Mouse (Mus musculus) 3134 (cell line): ENCODE measurements around the gene Nutf2.
A peak's percentile ranks its signal among the peaks of the same experiment; 100 is the strongest.

Experiments
- DNase-seq: peaks from one replicate; pipeline ENCODE4 v3.0.0-alpha.2; 2011; ENCODE audit warnings: low spot score; ENCODE audit not compliant: insufficient read length; ENCODE audit errors: extremely low read depth

The Nutf2 gene

DNA sequence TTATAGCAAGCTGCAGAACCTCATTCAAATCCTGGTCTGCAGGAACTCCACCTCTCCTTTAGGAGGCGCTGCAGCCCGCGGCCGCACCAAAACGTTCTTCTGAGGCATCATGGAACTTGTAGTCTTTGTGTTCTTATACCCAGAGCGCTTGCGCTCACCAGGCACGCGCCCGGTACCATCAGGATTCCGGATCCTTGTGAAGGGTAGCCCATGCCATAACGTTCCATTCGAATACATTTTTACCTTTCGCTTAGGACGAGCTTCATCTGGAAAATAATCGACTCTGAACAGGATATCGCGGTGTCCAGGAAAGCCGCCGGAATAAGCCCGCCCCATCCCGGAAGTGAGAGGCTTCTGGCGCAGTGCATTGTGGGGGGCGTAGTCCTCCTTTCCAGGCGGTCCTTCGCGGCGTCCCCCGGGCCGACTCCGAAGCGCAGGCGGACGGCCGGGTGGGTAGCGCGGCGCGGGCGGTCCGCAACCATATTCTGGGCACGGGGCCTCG, 5.6 kb upstream of the Nutf2 start, which contains the start of gene Thap11:
Thap11 (plus strand) TSS at position 418 of the 502 bp plus-strand sequence.
- peak; percentile 87 for DNase-seq

DNA sequence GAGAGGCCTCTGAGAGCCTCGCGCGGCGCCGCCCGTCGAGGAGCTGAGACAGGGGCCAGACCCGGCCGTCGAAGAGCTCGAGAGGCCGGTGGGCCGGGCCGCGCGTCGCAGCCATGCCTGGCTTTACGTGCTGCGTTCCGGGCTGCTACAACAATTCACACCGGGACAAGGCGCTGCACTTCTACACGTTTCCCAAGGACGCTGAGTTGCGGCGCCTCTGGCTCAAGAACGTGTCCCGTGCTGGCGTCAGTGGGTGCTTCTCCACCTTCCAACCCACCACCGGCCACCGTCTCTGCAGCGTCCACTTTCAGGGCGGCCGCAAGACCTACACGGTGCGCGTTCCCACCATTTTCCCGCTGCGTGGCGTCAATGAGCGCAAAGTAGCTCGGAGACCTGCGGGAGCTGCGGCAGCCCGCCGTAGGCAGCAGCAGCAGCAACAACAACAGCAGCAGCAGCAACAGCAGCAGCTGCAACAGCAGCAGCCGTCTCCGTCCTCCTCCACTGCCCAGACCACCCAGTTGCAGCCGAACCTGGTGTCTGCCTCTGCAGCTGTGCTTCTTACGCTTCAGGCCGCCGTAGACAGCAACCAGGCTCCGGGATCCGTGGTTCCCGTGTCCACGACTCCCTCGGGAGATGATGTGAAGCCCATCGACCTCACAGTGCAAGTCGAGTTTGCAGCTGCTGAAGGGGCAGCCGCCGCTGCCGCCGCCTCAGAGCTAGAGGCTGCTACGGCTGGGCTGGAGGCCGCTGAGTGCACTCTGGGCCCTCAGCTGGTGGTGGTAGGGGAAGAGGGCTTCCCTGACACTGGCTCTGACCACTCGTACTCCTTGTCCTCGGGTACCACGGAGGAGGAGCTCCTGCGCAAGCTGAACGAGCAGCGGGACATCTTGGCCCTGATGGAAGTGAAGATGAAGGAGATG, 4.9 kb upstream of the Nutf2 start:
- DNase-seq = peak; percentile 83

DNA sequence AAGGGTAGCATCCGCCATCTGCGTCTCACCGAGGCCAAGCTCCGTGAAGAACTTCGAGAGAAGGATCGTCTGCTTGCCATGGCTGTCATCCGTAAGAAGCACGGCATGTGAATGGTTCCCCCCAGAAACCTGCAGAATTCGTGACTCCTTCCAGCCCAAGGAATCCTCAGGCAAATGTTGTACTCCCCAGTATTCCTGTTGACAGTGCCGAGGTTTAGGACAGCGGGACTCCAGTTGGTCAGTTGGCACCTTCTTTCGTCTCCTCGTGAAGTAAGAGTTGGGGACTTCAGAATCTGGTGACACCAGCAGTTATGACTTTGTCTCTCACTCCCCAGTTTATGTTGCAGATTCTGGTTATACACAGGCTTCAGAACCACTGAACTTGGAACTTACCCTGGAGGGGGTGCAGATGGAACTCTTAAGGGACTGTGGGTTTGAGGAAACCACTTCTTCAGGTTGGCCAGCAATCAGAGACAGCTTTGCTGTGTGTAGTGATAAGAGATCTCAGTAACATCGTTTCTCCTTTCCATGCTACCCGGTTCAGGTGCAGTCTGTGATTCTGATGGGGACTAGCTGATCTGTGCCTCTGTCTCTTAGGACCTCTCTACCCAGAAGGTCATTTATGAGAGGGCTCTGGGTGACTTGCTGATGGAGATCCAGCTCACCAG, 4.1 kb upstream of the Nutf2 start:
- no peak for DNase-seq

DNA sequence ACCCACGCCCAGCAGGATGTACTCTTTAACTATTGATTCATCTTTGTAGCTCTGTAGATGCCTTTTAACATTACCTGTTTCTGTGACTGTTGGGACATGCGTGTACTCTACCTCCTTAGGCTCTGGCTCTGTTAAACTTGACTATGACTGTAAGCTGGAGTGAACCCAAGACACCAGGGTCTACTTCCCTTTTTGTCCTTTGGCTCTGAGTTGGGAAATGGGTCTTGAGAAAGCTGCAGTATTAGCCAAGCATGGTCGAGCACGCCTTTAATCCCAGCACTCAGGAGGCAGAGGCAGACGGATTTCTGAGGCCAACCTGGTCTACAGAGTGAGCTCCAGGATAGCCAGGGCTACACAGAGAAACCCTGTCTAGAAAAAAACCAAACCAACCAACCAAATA, 1.9 kb upstream of the Nutf2 start:
- DNase-seq = no peak

DNA sequence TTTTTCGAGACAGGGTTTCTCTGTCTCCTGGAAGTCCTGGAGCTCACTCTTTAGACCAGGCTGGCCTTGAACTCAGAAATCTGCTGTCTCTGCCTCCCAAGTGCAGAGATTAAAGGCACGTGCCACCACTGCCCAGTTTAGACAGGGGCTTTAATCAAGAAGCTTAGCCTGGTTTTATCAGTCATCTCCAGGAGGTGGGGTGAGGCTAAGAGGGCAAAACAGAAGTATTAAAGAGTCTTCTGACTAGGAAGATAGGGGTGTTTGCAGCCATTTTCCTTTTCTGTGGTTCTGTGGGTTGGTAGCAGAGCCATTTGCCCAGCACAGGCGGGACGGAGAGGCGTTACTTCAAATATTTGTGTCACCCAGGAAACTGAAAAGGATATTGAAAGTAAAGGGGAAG, 1.1 kb upstream of the Nutf2 start:
- no peak for DNase-seq

DNA sequence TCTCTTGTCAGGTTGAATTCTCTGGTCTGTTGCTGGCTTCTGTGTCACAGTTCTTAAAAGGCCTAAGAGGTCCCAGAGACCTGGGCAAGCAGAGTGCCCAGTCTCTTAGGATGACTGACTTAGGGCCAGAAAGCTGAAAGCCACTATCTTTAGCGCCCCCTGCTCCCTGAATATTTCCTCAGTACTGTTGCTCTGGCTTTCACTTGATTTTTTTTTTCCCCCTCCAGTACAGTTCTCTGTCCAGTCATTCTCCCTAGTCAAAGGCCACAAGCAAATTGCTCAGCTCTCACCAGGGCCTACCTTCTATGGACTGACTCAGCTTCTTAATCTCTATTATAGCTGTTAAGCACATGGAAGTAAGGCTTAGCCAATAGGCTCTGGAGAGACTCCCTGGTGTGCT, 1.6 kb downstream of the Nutf2 start:
- peak; percentile 28 for DNase-seq

DNA sequence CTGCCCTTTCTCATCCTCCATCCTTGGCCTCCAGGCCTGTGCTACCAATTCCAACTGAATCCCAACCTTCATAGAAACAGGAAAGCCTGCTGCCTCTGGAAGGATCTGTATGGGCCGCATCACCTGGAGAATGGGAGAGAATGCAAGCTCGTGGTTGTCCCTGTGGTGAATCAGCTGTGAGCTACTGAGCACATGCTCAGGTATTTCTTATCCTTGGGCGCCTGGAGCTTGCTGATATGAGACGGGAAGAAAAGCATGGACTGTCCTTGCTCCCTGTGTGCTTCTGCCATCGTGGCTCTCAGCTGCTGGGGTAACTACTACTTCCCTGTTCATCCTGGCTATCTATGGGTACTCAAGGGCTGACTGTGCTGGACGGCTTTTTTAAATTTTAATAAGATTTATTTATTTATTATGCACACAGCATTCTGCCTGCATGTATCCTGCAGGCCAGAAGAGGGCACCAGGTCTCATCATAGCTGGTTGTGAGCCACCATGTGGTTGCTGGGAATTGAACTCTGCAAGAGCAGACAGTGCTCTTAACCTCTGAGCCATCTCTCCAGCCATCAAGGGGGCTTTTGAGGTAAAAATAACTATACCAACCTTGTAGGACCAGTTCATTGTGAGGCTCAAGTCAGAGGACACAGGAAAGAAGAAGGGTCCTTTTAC, 6.1 kb downstream of the Nutf2 start:
- DNase-seq = no peak

DNA sequence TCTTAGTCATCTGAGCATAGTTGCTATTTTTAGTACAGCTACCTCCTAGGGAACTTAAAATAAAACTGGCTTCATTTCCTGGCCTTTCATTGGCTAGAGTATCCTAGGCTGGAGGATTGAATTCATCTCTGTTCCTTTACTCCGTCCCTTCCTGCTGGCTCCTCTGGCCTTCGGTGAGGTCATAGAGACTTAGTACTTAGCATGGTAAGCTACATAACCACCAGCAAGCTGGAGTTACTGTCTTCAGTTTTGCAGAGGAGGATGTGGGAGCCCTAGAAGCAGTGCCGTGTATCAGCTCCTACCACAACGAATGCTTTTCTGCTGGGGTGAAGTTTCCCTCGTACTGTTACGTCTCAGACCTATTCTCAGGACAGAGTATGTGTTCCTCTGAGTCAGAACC, 13.9 kb downstream of the Nutf2 start:
- DNase-seq = no peak

DNA sequence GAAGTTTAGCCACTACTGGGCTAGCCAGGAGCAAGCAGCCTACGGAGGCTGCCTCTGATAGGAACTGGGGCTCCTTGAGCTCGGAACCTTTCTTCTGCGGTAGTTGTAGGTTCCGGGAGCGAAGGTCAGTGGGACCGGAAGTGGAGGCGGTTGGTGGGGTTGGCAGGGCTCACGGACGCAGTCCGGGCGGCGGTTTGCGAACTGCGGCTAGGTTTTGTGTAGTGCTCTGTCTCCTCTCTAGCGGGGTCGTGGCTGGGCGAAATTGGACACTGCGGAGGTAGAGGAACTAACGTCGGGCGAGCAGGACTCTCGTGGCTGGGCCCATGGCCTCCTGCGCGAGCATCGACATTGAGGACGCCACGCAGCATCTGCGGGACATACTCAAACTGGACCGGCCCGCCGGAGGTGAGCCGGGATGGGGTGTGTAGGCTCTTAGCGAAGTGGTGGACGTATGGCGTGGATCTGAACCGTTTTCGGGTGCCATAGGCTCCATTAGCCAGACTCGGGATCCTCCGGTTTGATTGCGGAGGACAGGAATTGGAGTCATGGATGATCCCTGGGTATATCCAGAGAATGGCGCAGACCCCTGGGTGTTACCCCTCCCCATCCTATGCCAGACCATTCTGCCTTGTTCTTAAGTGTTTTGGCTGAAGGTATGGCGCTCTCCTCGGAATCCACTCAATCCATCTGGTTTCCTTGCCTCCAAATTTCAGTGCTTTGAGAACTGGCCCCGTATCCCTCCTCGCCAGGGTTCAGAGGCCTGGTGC, 20.6 kb downstream of the Nutf2 start, which contains the start of gene Edc4:
Edc4 (plus strand) TSS at position 128 of the 767 bp plus-strand sequence.
- peak; percentile 81 for DNase-seq

DNA sequence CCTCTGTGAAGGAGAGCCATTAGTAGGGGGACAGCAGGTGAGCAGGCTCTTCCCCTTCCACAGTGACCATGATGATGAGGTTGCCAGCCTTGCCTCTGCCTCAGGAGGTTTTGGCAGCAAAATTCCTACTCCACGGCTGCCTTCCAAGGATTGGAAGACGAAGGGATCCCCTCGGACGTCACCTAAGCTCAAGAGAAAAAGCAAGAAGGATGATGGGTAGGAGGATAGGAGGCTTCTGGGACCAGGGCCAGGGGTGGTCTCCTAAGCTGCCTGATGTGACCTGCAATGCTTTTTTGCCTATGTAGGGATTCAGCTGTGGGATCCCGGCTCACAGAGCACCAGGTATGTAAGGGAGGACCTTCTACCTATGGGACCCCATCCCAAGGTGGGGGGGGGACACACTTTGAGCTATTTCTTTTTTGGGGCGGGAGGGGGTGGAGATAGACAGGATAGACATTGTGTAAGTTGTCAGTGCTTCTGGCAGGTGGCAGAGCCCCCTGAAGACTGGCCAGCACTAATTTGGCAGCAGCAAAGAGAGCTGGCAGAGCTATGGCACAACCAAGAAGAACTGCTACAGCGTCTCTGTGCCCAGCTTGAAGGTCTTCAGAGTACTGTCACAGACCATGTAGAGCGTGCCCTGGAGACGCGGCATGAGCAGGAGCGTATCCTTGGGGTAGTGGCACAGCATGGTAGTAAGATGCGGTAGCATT, 29.5 kb downstream of the Nutf2 start:
- DNase-seq = no peak

DNA sequence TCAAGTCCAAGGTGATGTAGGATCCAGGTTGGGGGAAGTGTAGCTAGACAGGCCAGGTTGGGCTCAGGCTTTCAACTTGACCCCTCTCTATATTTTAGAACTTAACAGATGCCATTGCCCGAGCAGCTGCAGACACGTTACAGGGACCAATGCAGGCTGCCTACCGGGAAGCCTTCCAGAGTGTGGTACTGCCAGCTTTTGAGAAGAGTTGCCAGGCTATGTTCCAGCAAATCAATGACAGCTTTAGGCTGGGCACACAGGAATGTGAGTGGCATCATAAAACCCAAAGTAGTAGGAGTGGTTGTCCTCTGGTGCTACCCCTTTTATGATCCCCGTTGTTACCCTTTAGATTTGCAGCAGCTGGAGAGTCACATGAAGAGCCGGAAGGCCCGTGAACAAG, 30.5 kb downstream of the Nutf2 start:
- DNase-seq = no peak

DNA sequence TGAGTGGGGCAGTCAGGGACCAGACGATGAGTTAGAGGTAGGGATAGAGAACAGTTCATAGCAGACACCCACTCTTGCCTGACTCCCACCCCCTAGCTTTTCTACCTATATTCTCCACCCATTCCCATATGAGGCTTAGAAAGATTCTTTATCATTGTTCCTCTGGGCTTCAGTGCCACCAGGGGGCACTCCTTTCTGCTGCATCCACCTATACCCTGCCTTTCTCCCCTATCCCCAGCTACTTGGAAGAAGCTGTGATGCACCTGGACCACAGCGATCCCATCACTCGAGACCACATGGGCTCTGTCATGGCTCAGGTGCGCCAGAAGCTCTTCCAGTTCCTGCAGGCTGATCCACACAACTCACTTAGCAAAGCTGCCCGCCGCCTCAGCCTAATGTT, 32.1 kb downstream of the Nutf2 start:
- DNase-seq = no peak

DNA sequence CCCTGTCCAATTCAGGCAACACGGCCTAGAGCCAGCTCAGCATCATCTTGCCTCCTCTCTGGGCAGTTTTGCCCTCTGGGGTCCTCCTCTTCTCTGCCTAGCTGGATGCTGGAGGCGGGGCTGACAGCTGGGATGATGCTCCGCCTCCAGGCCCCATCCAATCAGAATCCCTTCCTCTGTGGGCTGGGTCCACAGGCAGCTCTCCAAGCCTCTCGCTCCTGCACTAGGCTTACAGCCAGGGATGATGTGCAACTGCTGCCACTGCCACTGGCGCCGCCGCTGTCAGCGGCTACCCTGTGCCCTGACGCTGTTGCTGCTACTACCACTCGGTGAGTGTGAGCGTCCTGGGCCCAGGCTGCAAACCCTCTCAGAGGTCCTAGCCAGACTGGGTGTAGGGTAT, 33.0 kb downstream of the Nutf2 start, which contains the start of gene Nrn1l:
Nrn1l (plus strand) TSS at position 229 of the 400 bp plus-strand sequence.
- peak; percentile 59 for DNase-seq

DNA sequence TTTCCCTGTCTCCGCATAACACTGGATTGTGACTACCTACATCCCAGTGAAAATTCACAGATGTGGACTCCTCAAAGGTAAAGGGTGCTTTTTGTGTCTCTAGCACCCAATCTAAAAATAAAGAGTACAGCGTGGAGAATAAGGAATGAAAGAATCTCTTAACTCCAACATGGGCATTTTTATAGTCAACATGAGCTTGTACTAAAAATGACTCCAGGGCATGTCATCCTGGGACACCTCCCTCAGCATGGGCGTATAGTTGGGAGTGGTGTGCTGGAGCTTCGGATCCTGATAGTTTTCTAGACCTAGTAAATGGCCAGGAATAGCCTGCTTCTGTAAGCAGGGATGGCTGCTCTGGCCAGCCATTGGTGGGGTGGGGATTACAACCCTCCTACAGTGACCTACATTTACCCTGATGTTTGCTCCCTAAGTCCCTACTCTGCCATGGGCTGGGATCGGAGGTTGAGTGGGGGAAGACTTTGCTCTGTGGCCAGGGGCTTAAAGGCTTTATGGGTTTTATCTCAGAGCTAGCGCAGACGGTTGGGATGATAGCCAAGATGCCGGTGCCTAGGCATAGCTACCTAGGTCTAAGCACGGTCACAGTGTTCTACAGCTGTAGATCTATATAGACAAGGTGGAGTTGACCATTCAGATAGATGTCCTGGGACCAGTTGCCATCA, 37.6 kb downstream of the Nutf2 start:
- no peak for DNase-seq

DNA sequence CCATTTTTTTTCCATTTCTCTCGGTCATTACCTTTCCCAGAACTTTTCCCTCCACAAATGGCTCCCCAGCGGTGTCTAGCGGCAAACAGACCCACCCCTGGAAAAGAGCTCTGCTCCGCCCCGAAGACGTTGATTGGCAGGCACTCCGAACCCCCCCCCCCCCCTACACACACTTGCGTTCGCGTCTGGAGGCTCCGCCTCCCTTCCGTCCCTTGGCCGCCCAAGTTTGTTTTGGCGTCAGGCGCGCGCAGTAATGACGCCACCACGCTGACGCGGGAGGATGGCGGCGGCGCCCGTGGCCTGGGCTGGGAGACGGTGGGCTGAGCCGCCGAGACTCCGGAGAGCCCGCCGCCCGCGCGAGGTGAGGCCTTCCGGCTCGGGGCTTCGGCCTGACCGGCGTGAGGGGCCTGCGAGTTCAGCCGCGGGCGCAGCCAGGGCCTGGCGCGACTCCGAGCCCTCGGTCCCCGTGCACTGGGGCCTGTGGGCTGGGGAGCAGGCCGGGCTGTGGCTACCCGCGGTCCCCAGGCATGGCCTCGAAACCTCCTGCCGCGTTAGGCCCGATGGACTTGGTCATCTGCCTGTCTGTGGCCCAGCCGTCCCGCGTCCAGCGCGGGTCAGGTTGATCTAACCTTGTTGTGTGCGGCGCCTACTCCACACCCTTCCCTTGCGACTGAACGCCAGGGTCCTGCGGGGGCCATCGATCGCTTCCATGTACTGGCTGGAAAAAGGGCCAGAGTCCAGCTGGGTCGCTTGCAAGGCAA, 40.0 kb downstream of the Nutf2 start, which contains the start of gene Pskh1:
Pskh1 (plus strand) TSS at position 262 of the 761 bp plus-strand sequence.
- peak; percentile 92 for DNase-seq

DNA sequence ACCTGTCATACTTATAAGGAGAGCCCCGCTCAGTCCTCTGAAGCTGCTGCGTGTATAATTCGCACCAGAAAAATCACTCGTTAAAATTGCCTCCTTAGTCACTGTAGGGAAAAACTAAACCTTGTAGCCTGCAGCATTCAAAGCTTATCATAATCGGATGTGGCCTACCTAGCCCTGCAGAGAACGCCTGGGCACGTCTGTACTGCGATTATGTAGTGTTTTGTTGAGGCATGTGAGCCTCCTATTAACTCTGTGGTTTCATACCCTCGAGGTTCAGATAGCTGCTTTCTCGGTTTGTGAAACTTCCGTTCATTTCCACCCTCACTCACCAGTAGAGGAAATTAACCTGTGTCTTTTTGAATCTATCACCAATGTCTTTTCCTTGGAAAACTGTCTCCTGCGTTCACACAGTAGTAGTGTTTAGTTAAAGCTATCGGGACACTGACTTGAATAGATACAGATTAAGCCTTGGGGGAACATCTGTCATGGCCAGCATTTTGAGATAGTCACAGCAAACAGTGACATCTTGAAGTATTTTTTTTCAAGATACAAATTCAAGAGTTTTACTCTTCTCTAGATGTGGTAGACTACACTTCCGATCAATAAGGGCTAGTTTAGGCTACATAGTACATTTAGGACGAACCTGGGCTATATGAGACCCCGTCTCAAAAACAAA, 40.7 kb downstream of the Nutf2 start:
- DNase-seq = no peak

DNA sequence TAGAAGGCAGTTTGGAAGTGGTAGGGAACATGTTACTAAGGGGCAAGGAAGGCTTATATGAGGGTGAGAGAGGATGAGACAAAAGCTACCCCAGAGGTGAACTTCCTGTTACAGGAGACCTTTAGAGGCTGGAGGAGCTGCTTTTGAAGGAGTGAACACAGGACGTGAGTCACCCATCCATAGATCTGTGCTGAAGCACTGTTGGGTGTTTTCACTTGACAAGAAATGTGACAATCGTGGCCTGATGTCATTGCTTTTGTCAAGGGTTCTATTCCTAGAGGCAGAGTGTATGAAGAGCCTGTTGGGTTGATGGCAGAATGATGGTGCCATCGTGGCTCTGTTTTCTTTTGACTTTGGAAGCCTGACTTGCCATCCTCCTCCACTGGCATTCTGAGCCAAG, 59.0 kb downstream of the Nutf2 start:
- no peak for DNase-seq

DNA sequence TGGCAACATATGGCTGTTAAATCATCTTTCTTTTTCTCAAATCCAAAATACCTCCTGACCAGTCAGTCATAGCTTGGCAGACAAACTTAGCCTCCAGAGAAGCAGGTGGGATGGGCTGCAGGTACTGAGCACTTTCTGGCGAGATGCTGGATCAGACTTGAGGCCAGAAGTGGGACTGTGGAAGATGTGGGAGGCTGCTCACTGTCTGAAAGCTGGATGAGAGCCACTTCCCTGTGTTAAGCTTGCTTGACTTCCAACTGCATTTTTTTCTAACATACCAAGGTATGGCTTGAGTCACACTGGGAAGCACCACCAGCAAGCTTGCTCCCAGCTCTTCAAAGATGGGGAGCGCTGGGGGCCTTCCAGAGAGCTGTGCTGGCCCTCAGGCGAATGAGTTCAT, 64.7 kb downstream of the Nutf2 start:
- no peak for DNase-seq
